ENCODE assay signal across 9 mouse cellular contexts in genomic region chr19:6911101-6912074, GRCm38 (mm10). TPM values are rescaled to one million over a fixed set of nuclear protein-coding genes. Genes with fewer than 3 reads are reported as not detected.
DNase-seq lines count a peak whose midpoint lies in the region; ATAC-seq and TF ChIP-seq lines count a peak whose summit lies in the region.
"Had no signal": no experiment of that assay in that cellular context is flagged by ENCODE, and none has a peak within 500 bp of the region (broad histone marks: within the 10 kb centered on the region; RNA-seq: fewer than 3 reads in every experiment).

No protein-coding gene starts in this region.

- H3K9me3 ChIP-seq in kidney, embryonic 14.5 days (ENCODE audit: control insufficient read depth, low read length), result no peaks in the 10 kb centered on the region
- no peaks in the 10 kb centered on the region for H3K9me3 ChIP-seq in heart, embryonic 16.5 days (replicated peaks; ENCODE audit: control insufficient read depth, low read length)

- no peak for ATAC-seq in kidney, embryonic 14.5 days (ENCODE audit: low FRiP score, low TSS enrichment)
- ATAC-seq in heart, embryonic 16.5 days (replicated peaks; ENCODE audit: extremely low read depth, insufficient read depth, low FRiP score), result no peak
- no peak for ATAC-seq in megakaryocyte progenitor cell, adult 5-6 weeks (replicated peaks; ENCODE audit: poor library complexity)

- DNase-seq in kidney, postnatal 10 days, result no peak
- no peak for DNase-seq in urinary bladder, postnatal 4 days (ENCODE audit: low spot score in 2 of 2)
- DNase-seq in layer of hippocampus, postnatal 36 days, result no peak

- H3K27me3 ChIP-seq in kidney, embryonic 14.5 days (ENCODE audit: control insufficient read depth, insufficient read depth, low read length), result no peaks in the 10 kb centered on the region
- no peaks in the 10 kb centered on the region for H3K27me3 ChIP-seq in heart, embryonic 16.5 days (ENCODE audit: control insufficient read depth, insufficient read depth, low read length)

- H3K4me1 ChIP-seq in kidney, embryonic 14.5 days (ENCODE audit: control insufficient read depth, insufficient read depth, low read length), result peaks cover 21% of the 10 kb centered on the region; the same call in 1 of the 2 replicates
- H3K4me1 ChIP-seq in bone marrow macrophage, adult 2 months (ENCODE audit: control insufficient read depth, insufficient read depth, low read length), result peaks cover 13% of the 10 kb centered on the region
- peaks cover 21% of the 10 kb centered on the region for H3K4me1 ChIP-seq in heart, embryonic 16.5 days (ENCODE audit: control insufficient read depth, insufficient read depth, low read length)

- H3K4me3 ChIP-seq in kidney, embryonic 14.5 days (ENCODE audit: low read length), result peak overlapping the region; percentile 73
- peak overlapping the region; percentile 81 for H3K4me3 ChIP-seq in bone marrow macrophage, adult 2 months (ENCODE audit: insufficient read depth, low read length)
- H3K4me3 ChIP-seq in heart, embryonic 16.5 days (ENCODE audit: low read length), result no peak overlapping the region; the same call in 1 of the 2 replicates
- peak overlapping the region; percentile 95 for H3K4me3 ChIP-seq in macrophage (ENCODE audit: inconsistent target)

- no peak overlapping the region for H3K27ac ChIP-seq in kidney, embryonic 14.5 days (ENCODE audit: low read depth, low read length)
- H3K27ac ChIP-seq in bone marrow macrophage, adult 2 months (ENCODE audit: insufficient read depth, low read depth, low read length), result peak overlapping the region; percentile 39
- H3K27ac ChIP-seq in heart, embryonic 16.5 days (ENCODE audit: low read length), result 0 out of 2 replicates have a peak overlapping the region, but pooled peaks have one; percentile 0
- H3K27ac ChIP-seq in macrophage, result peak overlapping the region; percentile 21

- H3K9ac ChIP-seq in kidney, embryonic 14.5 days (ENCODE audit: low read depth, low read length), result peak overlapping the region; percentile 40
- peak overlapping the region; percentile 0; the same call in 1 of the 2 replicates for H3K9ac ChIP-seq in heart, embryonic 16.5 days (ENCODE audit: low read length)

- peaks cover 40% of the 10 kb centered on the region for H3K36me3 ChIP-seq in kidney, embryonic 14.5 days (ENCODE audit: control insufficient read depth, insufficient read depth, low read length)
- H3K36me3 ChIP-seq in heart, embryonic 16.5 days (ENCODE audit: control insufficient read depth, insufficient read depth), result peaks cover 36% of the 10 kb centered on the region
- peaks cover 38% of the 10 kb centered on the region for H3K36me3 ChIP-seq in macrophage (ENCODE audit: inconsistent target)

- WGBS in kidney, embryonic 14.5 days, result 88% methylated on average over 19 of the region's 19 CpGs
- WGBS in heart, embryonic 16.5 days, result 83% methylated on average over 19 of the region's 19 CpGs
- WGBS in macrophage (ENCODE audit: missing documents), result 88% methylated on average over 18 of the region's 19 CpGs

- TF ChIP-seq CTCF in bone marrow macrophage, adult 2 months (IDR thresholded peaks at IDR 0.05; ENCODE audit: low read depth, low read length), result no peak

- TF ChIP-seq POLR2A in bone marrow macrophage, adult 2 months (IDR thresholded peaks at IDR 0.05; ENCODE audit: borderline replicate concordance, low read depth, low read length), result 0 out of 2 replicates have a peak, but pooled peaks have one; percentile 20

- H3K79me2 ChIP-seq in macrophage (ENCODE audit: inconsistent target), result peaks cover 84% of the 10 kb centered on the region

- H3K4me2 ChIP-seq in kidney, embryonic 14.5 days (replicated peaks; ENCODE audit: low read depth, low read length), result peak overlapping the region; percentile 88
- peak overlapping the region; percentile 76 for H3K4me2 ChIP-seq in heart, embryonic 16.5 days (ENCODE audit: low read depth, low read length)

RNA-seq across cellular contexts. Expression of gene Prdx5, which starts 1.5 kb away (rescaled TPM):
- polyA plus RNA-seq in kidney, embryonic 14.5 days (2014; fragmentation: Nextera tagmentation; extraction: Ambion mirVana), result 177 and 235 TPM in 2 replicates
- polyA plus RNA-seq in bone marrow macrophage, adult 2 months (2012; ENCODE audit: insufficient read depth, insufficient read length, missing spikeins), result 349 and 382 TPM in 2 replicates
- polyA plus RNA-seq in heart, embryonic 16.5 days (2015; fragmentation: Nextera tagmentation; extraction: Ambion mirVana), result 383 and 415 TPM in 2 replicates
- 100 to 1,000 TPM in 14 of 26 experiments, 10 to 100 TPM in 12; 23.7 to 378 (median 132) TPM for total RNA-seq in macrophage (2018; cell fraction: chromatin; rRNA removed)
- total RNA-seq in macrophage (2018; cell fraction: cytosol; rRNA removed), result 1,000 to 10,000 TPM in 6 of 26 experiments, 100 to 1,000 TPM in 20; 242 to 1,163 (median 634) TPM
- total RNA-seq in macrophage (2018; cell fraction: nucleus; rRNA removed), result 100 to 1,000 TPM in 22 of 26 experiments, 10 to 100 TPM in 4; 59.1 to 620 (median 234) TPM
- polyA plus RNA-seq in macrophage (2018), result 147 to 393 TPM (median 352 TPM) in 3 replicates
- total RNA-seq in megakaryocyte progenitor cell, adult 5-6 weeks (2015), result 310 and 346 TPM in 2 replicates
- 546 and 620 TPM in 2 replicates for total RNA-seq in megakaryocyte progenitor cell, adult 5-6 weeks (2017)
- 100 to 1,000 TPM; 368 to 411 TPM for total RNA-seq in layer of hippocampus, postnatal 36 days (2021)

RNA-seq across cellular contexts. Expression of gene Trmt112, which starts 1.9 kb away (rescaled TPM):
- 164 and 181 TPM in 2 replicates for polyA plus RNA-seq in kidney, embryonic 14.5 days (2014; fragmentation: Nextera tagmentation; extraction: Ambion mirVana)
- 71.2 and 82.0 TPM in 2 replicates for polyA plus RNA-seq in bone marrow macrophage, adult 2 months (2012; ENCODE audit: insufficient read depth, insufficient read length, missing spikeins)
- polyA plus RNA-seq in heart, embryonic 16.5 days (2015; fragmentation: Nextera tagmentation; extraction: Ambion mirVana), result 80.0 and 93.0 TPM in 2 replicates
- total RNA-seq in macrophage (2018; cell fraction: chromatin; rRNA removed), result 10 to 100 TPM; 15.0 to 55.4 (median 28.3) TPM
- total RNA-seq in macrophage (2018; cell fraction: cytosol; rRNA removed), result 100 to 1,000 TPM in 1 of 26 experiments, 10 to 100 TPM in 25; 50.6 to 102 (median 84.3) TPM
- 100 to 1,000 TPM in 1 of 26 experiments, 10 to 100 TPM in 25; 23.1 to 102 (median 67.4) TPM for total RNA-seq in macrophage (2018; cell fraction: nucleus; rRNA removed)
- 70.0 to 96.1 TPM (median 81.1 TPM) in 3 replicates for polyA plus RNA-seq in macrophage (2018)
- 149 and 168 TPM in 2 replicates for total RNA-seq in megakaryocyte progenitor cell, adult 5-6 weeks (2015)
- 229 and 256 TPM in 2 replicates for total RNA-seq in megakaryocyte progenitor cell, adult 5-6 weeks (2017)
- total RNA-seq in layer of hippocampus, postnatal 36 days (2021), result 10 to 100 TPM; 46.5 to 48.1 TPM

RNA-seq across cellular contexts. Expression of gene Esrra, which starts 10.2 kb away (rescaled TPM):
- polyA plus RNA-seq in kidney, embryonic 14.5 days (2014; fragmentation: Nextera tagmentation; extraction: Ambion mirVana), result 5.2 and 9.0 TPM in 2 replicates
- 35.3 and 41.6 TPM in 2 replicates for polyA plus RNA-seq in bone marrow macrophage, adult 2 months (2012; ENCODE audit: insufficient read depth, insufficient read length, missing spikeins)
- 43.4 and 48.2 TPM in 2 replicates for polyA plus RNA-seq in heart, embryonic 16.5 days (2015; fragmentation: Nextera tagmentation; extraction: Ambion mirVana)
- total RNA-seq in macrophage (2018; cell fraction: chromatin; rRNA removed), result 100 to 1,000 TPM in 19 of 26 experiments, 10 to 100 TPM in 7; 69.4 to 227 (median 145) TPM
- total RNA-seq in macrophage (2018; cell fraction: cytosol; rRNA removed), result 10 to 100 TPM; 19.1 to 43.0 (median 29.9) TPM
- 100 to 1,000 TPM in 3 of 26 experiments, 10 to 100 TPM in 23; 55.8 to 110 (median 84.3) TPM for total RNA-seq in macrophage (2018; cell fraction: nucleus; rRNA removed)
- polyA plus RNA-seq in macrophage (2018), result 11.0 to 32.7 TPM (median 31.3 TPM) in 3 replicates
- total RNA-seq in megakaryocyte progenitor cell, adult 5-6 weeks (2015), result 8.5 and 10.2 TPM in 2 replicates
- total RNA-seq in megakaryocyte progenitor cell, adult 5-6 weeks (2017), result 23.9 and 27.5 TPM in 2 replicates
- total RNA-seq in layer of hippocampus, postnatal 36 days (2021), result 10 to 100 TPM; 57.0 to 59.8 TPM

RNA-seq across cellular contexts. Expression of gene Catsperz, which starts 13.8 kb away (rescaled TPM):
- 2.1 and 3.8 TPM in 2 replicates for polyA plus RNA-seq in kidney, embryonic 14.5 days (2014; fragmentation: Nextera tagmentation; extraction: Ambion mirVana)
- not detected in 2 replicates for polyA plus RNA-seq in bone marrow macrophage, adult 2 months (2012; ENCODE audit: insufficient read depth, insufficient read length, missing spikeins)
- polyA plus RNA-seq in heart, embryonic 16.5 days (2015; fragmentation: Nextera tagmentation; extraction: Ambion mirVana), result 2.8 and 3.9 TPM in 2 replicates
- total RNA-seq in macrophage (2018; cell fraction: chromatin; rRNA removed), result not detected
- not detected for total RNA-seq in macrophage (2018; cell fraction: cytosol; rRNA removed)
- not detected for total RNA-seq in macrophage (2018; cell fraction: nucleus; rRNA removed)
- polyA plus RNA-seq in macrophage (2018), result not detected in 3 replicates
- total RNA-seq in megakaryocyte progenitor cell, adult 5-6 weeks (2015), result 1.3 and 2.1 TPM in 2 replicates
- 0.67 and 0.98 TPM in 2 replicates for total RNA-seq in megakaryocyte progenitor cell, adult 5-6 weeks (2017)
- total RNA-seq in layer of hippocampus, postnatal 36 days (2021), result 10 to 100 TPM; 12.2 to 13.7 TPM
- total RNA-seq: heart, postnatal 10 days had no signal

RNA-seq across cellular contexts. Expression of gene Kcnk4, which starts 22.9 kb away (rescaled TPM):
- 0.12 and 0.51 TPM in 2 replicates for polyA plus RNA-seq in kidney, embryonic 14.5 days (2014; fragmentation: Nextera tagmentation; extraction: Ambion mirVana)
- not detected in 2 replicates for polyA plus RNA-seq in bone marrow macrophage, adult 2 months (2012; ENCODE audit: insufficient read depth, insufficient read length, missing spikeins)
- polyA plus RNA-seq in heart, embryonic 16.5 days (2015; fragmentation: Nextera tagmentation; extraction: Ambion mirVana), result 0.50 and 0.95 TPM in 2 replicates
- not detected for total RNA-seq in macrophage (2018; cell fraction: chromatin; rRNA removed)
- not detected for total RNA-seq in macrophage (2018; cell fraction: cytosol; rRNA removed)
- total RNA-seq in macrophage (2018; cell fraction: nucleus; rRNA removed), result not detected
- not detected in 3 replicates for polyA plus RNA-seq in macrophage (2018)
- total RNA-seq in megakaryocyte progenitor cell, adult 5-6 weeks (2015), result not detected in 2 replicates
- not detected in 2 replicates for total RNA-seq in megakaryocyte progenitor cell, adult 5-6 weeks (2017)
- total RNA-seq in layer of hippocampus, postnatal 36 days (2021), result 10 to 100 TPM; 19.8 to 21.7 TPM
